ENCODE assay signal across 9 mouse cellular contexts in genomic region chr4:120716765-120717164, GRCm38 (mm10). TPM values are rescaled to one million over a fixed set of nuclear protein-coding genes. Genes with fewer than 3 reads are reported as not detected.
A peak's percentile ranks its signal among the peaks of the same experiment; 100 is the strongest.
DNase-seq lines count a peak whose midpoint lies in the region; ATAC-seq and TF ChIP-seq lines count a peak whose summit lies in the region.
"Had no signal": no experiment of that assay in that cellular context is flagged by ENCODE, and none has a peak within 500 bp of the region (broad histone marks: within the 10 kb centered on the region; RNA-seq: fewer than 3 reads in every experiment).

No protein-coding gene starts in this region.

- no peak for TF ChIP-seq CTCF in forebrain, postnatal 0 days (IDR thresholded peaks at IDR 0.05; ENCODE audit: low read depth)

- no peak for DNase-seq in heart, postnatal 10 days
- DNase-seq in CD4-positive, CD25-positive, alpha-beta regulatory T cell, adult 2 months (ENCODE audit: low read depth, low spot score): peak; percentile 17
- no peak for DNase-seq in forebrain, postnatal 0 days
- DNase-seq in adrenal gland, postnatal 10 days: no peak
- DNase-seq in layer of hippocampus, adult 9-10 months (ENCODE audit: low spot score): no peak
- no peak for DNase-seq in ovary, postnatal 14 days (ENCODE audit: low spot score)

- H3K9ac ChIP-seq in heart, embryonic 11.5 days (ENCODE audit: low read depth, low read length): 0 out of 2 replicates have a peak overlapping the region, but pooled peaks have one; percentile 23
- peak overlapping the region; percentile 33; the same call in 1 of the 2 replicates for H3K9ac ChIP-seq in forebrain, postnatal 0 days
- H3K9ac ChIP-seq in liver, embryonic 15.5 days: no peak overlapping the region

- peaks cover 40% of the 10 kb centered on the region for H3K27me3 ChIP-seq in heart, embryonic 11.5 days (ENCODE audit: control insufficient read depth, insufficient read depth, low read length)
- no peaks in the 10 kb centered on the region for H3K27me3 ChIP-seq in forebrain, postnatal 0 days (ENCODE audit: insufficient read depth, low read length)
- peaks cover 73% of the 10 kb centered on the region for H3K27me3 ChIP-seq in liver, embryonic 15.5 days

- no peaks in the 10 kb centered on the region for H3K9me3 ChIP-seq in heart, embryonic 11.5 days (replicated peaks; ENCODE audit: control insufficient read depth, low read length)
- H3K9me3 ChIP-seq in forebrain, postnatal 0 days (ENCODE audit: low read length): no peaks in the 10 kb centered on the region
- H3K9me3 ChIP-seq in liver, embryonic 15.5 days (replicated peaks): no peaks in the 10 kb centered on the region

- no peaks in the 10 kb centered on the region for H3K36me3 ChIP-seq in heart, embryonic 11.5 days (ENCODE audit: control insufficient read depth, insufficient read depth, low read length)
- H3K36me3 ChIP-seq in forebrain, postnatal 0 days (ENCODE audit: insufficient read depth): no peaks in the 10 kb centered on the region
- H3K36me3 ChIP-seq in liver, embryonic 15.5 days (replicated peaks): no peaks in the 10 kb centered on the region

- peaks cover 10% of the 10 kb centered on the region; the same call in 1 of the 2 replicates for H3K4me1 ChIP-seq in heart, embryonic 11.5 days (ENCODE audit: control insufficient read depth, insufficient read depth, low read length)
- peaks cover 11% of the 10 kb centered on the region; the same call in 1 of the 2 replicates for H3K4me1 ChIP-seq in forebrain, postnatal 0 days (ENCODE audit: insufficient read depth)
- H3K4me1 ChIP-seq in liver, embryonic 15.5 days (replicated peaks): peaks cover 9% of the 10 kb centered on the region

- H3K27ac ChIP-seq in heart, embryonic 11.5 days (ENCODE audit: low read depth, low read length): no peak overlapping the region
- H3K27ac ChIP-seq in forebrain, postnatal 0 days (ENCODE audit: low read depth, low read length): no peak overlapping the region
- no peak overlapping the region for H3K27ac ChIP-seq in liver, embryonic 15.5 days (replicated peaks)

- no peak for ATAC-seq in heart, embryonic 11.5 days (replicated peaks; ENCODE audit: insufficient number of reproducible peaks, low FRiP score, low TSS enrichment)
- no peak for ATAC-seq in forebrain, postnatal 0 days
- no peak for ATAC-seq in liver, embryonic 15.5 days (ENCODE audit: insufficient read depth)

- intact Hi-C loops in heart, postnatal 10 days (cut with DNase I): no loop called here

- 21% methylated on average over 12 of the region's 12 CpGs for WGBS in heart, embryonic 11.5 days (ENCODE audit: insufficient replicate concordance)
- WGBS in forebrain, postnatal 0 days: 20% methylated on average over 12 of the region's 12 CpGs
- WGBS in liver, embryonic 15.5 days (ENCODE audit: insufficient replicate concordance): 10% methylated on average over 12 of the region's 12 CpGs

- peak overlapping the region; percentile 73 for H3K4me2 ChIP-seq in heart, embryonic 11.5 days
- H3K4me2 ChIP-seq in forebrain, postnatal 0 days (ENCODE audit: low read depth): peak overlapping the region; percentile 74
- peak overlapping the region; percentile 64 for H3K4me2 ChIP-seq in liver, embryonic 15.5 days

- peak overlapping the region; percentile 44 for H3K4me3 ChIP-seq in heart, embryonic 11.5 days (ENCODE audit: low read depth, low read length)
- H3K4me3 ChIP-seq in forebrain, postnatal 0 days (ENCODE audit: low read depth, low read length): peak overlapping the region; percentile 32
- peak overlapping the region; percentile 33 for H3K4me3 ChIP-seq in liver, embryonic 15.5 days (replicated peaks)

RNA-seq across cellular contexts. Expression of gene Kcnq4, which starts 31.6 kb away (rescaled TPM):
- 0.99 and 1.0 TPM in 2 replicates for polyA plus RNA-seq in heart, embryonic 11.5 days (2014; fragmentation: Nextera tagmentation; extraction: Ambion mirVana)
- 1 to 10 TPM; 3.3 to 3.5 TPM for total RNA-seq in heart, postnatal 10 days (2021)
- 10.9 and 11.9 TPM in 2 replicates for total RNA-seq in forebrain, postnatal 0 days (2014; rRNA removed)
- polyA plus RNA-seq in forebrain, postnatal 0 days (2015; fragmentation: Nextera tagmentation; extraction: Ambion mirVana): 7.1 and 7.5 TPM in 2 replicates
- polyA plus RNA-seq in liver, embryonic 15.5 days (2015; fragmentation: Nextera tagmentation; extraction: Ambion mirVana): 0.13 TPM in 2 replicates
- 1 to 10 TPM; 4.1 to 7.7 TPM for total RNA-seq in adrenal gland, postnatal 10 days (2021)

RNA-seq across cellular contexts. Expression of gene Cited4, which starts 50.4 kb away (rescaled TPM):
- 37.5 and 44.9 TPM in 2 replicates for polyA plus RNA-seq in heart, embryonic 11.5 days (2014; fragmentation: Nextera tagmentation; extraction: Ambion mirVana)
- 10 to 100 TPM; 76.0 to 81.5 TPM for total RNA-seq in heart, postnatal 10 days (2021)
- 2.9 and 6.0 TPM in 2 replicates for total RNA-seq in forebrain, postnatal 0 days (2014; rRNA removed)
- polyA plus RNA-seq in forebrain, postnatal 0 days (2015; fragmentation: Nextera tagmentation; extraction: Ambion mirVana): 4.2 and 5.3 TPM in 2 replicates
- 78.5 and 82.8 TPM in 2 replicates for polyA plus RNA-seq in liver, embryonic 15.5 days (2015; fragmentation: Nextera tagmentation; extraction: Ambion mirVana)
- 1 to 10 TPM; 3.2 to 7.4 TPM for total RNA-seq in adrenal gland, postnatal 10 days (2021)
- polyA plus RNA-seq: C2C12 had no signal

Comparison
In these comparisons a context has a peak if more than half of its experiments do, and no peak if none do; other contexts are left out.
1. RNA of gene Cited4, which starts 50.4 kb away (total RNA-seq): 76.0 to 81.5 TPM in heart, postnatal 10 days; 3.2 to 7.4 TPM in adrenal gland, postnatal 10 days and 2.9 to 6.0 TPM in forebrain, postnatal 0 days; every median in the first group is over 4 times any median in the second.
2. Peak in every context shown above with its lines, with median percentiles within 50 percentile points of each other: H3K4me2 ChIP-seq and H3K4me3 ChIP-seq.